Mouse (Mus musculus): ENCODE data around the gene Slc4a5. TPM values are rescaled to one million over a fixed set of nuclear protein-coding genes. Genes with fewer than 3 reads are reported as not detected.

Gene Slc4a5
- polyA plus RNA-seq, 1 experiment from 2014 or later: 0.79 TPM

GRCm38 (mm10) chr6:83278881-83279280 lies 59.3 kb downstream of the Slc4a5 start:
- Histone ChIP-seq H3K4me3 (no peak overlapping the region), H3K27ac (replicated peaks) (no peak overlapping the region), H3K36me3 (no peaks in the 10 kb centered on the region), H3K4me1 (no peaks in the 10 kb centered on the region), H3K27me3 (ENCODE audit: low read depth, poor library complexity, severe bottlenecking) (no peaks in the 10 kb centered on the region), H3K9me3 (replicated peaks) (no peaks in the 10 kb centered on the region)
- DNase-seq (ENCODE audit: low spot score): no peak
- 22% methylated on average over 2 of the region's 2 CpGs for WGBS

DNA sequence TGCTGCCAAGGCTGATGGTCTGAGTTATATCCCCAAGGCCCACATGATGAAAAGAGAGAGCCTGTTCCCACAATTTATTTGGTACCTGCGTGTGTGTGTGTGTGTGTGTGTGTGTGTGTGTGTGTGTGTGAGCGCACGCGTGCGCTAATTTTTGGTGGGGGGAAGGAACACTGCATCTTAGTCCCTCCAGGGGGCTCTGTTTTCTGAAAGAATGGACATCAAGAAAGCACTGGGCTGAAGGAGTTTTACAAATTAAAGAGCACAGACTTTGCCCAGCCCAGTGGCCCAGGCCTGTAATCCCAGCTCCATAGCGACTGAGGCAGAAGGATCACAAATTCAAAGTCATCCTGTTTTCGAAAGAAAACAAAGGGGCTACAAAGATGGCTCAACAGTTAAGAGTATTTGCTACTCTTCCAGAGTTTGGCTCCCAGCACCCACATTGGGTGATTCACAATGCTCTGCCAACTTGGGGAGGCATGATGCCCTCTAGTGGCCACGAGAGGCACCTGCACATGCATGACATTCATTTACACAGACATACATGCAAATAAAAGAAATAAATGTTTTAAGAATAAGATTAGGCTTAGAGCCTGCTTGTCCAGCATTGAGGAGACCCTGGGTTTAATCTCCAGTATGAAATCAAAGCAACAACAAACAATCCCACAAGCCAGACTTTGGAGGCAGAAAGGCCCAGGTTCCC lies 60.8 kb downstream of the Slc4a5 start:
- no peaks in the 10 kb centered on the region for H3K4me1 ChIP-seq
- no peak for DNase-seq (ENCODE audit: low spot score)
- no peaks in the 10 kb centered on the region for H3K36me3 ChIP-seq
- 76% methylated on average over 8 of the region's 8 CpGs for WGBS
- no peaks in the 10 kb centered on the region for H3K9me3 ChIP-seq (replicated peaks)
- no peak overlapping the region for H3K4me3 ChIP-seq
- H3K27ac ChIP-seq (replicated peaks): no peak overlapping the region
- no peaks in the 10 kb centered on the region for H3K27me3 ChIP-seq (ENCODE audit: low read depth, poor library complexity, severe bottlenecking)

DNA sequence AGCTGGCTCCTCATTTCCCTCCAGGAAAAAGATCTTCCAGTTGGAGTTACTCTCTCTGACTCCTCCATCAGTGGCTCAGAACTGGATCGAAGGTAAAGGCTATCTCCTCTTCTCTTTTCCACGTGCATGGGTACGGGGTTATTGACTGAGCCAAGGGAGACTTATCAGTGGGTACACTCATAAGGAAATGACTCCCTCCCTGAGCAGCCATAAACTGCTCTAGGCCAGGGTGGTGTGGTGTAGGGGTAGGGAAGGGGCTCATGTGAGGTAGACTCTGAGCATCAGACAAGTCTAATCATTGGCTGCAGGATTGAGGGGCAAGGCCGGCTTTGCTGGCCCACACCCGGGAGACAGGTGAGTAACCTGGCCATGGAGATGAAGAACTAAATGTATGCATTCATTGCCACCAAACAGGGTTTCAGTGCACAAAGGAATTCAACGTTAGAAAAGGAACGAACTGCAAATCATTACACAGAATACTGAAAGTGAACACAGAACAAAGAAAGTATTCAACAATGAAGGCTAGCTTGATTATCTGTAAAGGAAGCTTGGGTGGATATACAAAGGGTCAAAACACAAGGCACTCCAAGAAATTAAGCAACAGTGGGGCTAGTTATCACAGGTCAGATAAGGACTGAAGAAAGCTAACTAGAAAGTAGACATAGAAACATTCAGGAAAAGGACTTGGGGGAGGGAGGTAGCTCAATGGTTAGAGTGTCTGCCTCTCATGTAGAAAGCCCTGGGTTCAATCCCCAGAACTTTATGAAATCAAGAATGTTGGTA lies 81.0 kb downstream of the Slc4a5 start:
- Histone ChIP-seq H3K27me3 (ENCODE audit: low read depth, poor library complexity, severe bottlenecking) (no peaks in the 10 kb centered on the region), H3K27ac (replicated peaks) (no peak overlapping the region), H3K4me1 (peaks cover 10% of the 10 kb centered on the region), H3K36me3 (peaks cover 22% of the 10 kb centered on the region), H3K4me3 (no peak overlapping the region), H3K9me3 (replicated peaks) (no peaks in the 10 kb centered on the region)
- WGBS: 90% methylated on average over 7 of the region's 7 CpGs
- DNase-seq (ENCODE audit: low spot score): no peak

GRCm38 (mm10) chr6:83301294-83301693 lies 81.7 kb downstream of the Slc4a5 start:
- Histone ChIP-seq H3K27me3 (ENCODE audit: low read depth, poor library complexity, severe bottlenecking) (no peaks in the 10 kb centered on the region), H3K27ac (replicated peaks) (no peak overlapping the region), H3K9me3 (replicated peaks) (no peaks in the 10 kb centered on the region), H3K4me1 (peaks cover 10% of the 10 kb centered on the region), H3K4me3 (no peak overlapping the region), H3K36me3 (peaks cover 28% of the 10 kb centered on the region)
- no peak for DNase-seq (ENCODE audit: low spot score)
- WGBS: 96% methylated on average over 2 of the region's 2 CpGs

GRCm38 (mm10) chr6:83302264-83302663 lies 82.6 kb downstream of the Slc4a5 start:
- no peak overlapping the region for H3K27ac ChIP-seq (replicated peaks)
- 86% methylated on average over 5 of the region's 5 CpGs for WGBS
- H3K4me3 ChIP-seq: no peak overlapping the region
- DNase-seq (ENCODE audit: low spot score): no peak
- no peaks in the 10 kb centered on the region for H3K9me3 ChIP-seq (replicated peaks)
- H3K27me3 ChIP-seq (ENCODE audit: low read depth, poor library complexity, severe bottlenecking): no peaks in the 10 kb centered on the region
- H3K4me1 ChIP-seq: no peaks in the 10 kb centered on the region
- H3K36me3 ChIP-seq: peaks cover 38% of the 10 kb centered on the region

GRCm38 (mm10) chr6:83309017-83309416 lies 89.4 kb downstream of the Slc4a5 start:
- Histone ChIP-seq H3K36me3 (peaks cover 93% of the 10 kb centered on the region), H3K27ac (replicated peaks) (no peak overlapping the region), H3K27me3 (ENCODE audit: low read depth, poor library complexity, severe bottlenecking) (no peaks in the 10 kb centered on the region), H3K4me1 (no peaks in the 10 kb centered on the region), H3K4me3 (no peak overlapping the region), H3K9me3 (replicated peaks) (no peaks in the 10 kb centered on the region)
- 94% methylated on average over 7 of the region's 7 CpGs for WGBS
- no peak for DNase-seq (ENCODE audit: low spot score)

DNA sequence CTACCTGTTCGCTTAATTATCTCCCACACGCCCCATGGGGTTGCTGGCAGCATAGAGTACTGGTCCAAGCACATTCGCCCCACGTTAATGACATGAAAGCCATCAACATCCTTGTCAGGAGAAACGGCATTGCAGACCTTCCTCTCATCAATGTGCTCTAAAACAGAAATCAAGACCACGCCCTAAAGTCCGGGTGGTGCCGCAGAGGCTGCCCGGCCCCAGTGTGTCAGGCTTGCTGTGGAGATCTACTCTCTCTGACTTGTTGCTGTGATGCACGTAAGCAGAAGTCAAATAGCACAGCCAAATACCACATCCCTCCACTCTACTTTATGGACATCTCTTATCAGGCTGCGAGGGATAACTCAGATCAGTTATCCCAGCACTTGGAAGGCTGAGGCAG lies 91.6 kb downstream of the Slc4a5 start:
- Histone ChIP-seq H3K27ac (replicated peaks) (no peak overlapping the region), H3K4me3 (no peak overlapping the region), H3K9me3 (replicated peaks) (no peaks in the 10 kb centered on the region), H3K27me3 (ENCODE audit: low read depth, poor library complexity, severe bottlenecking) (no peaks in the 10 kb centered on the region), H3K36me3 (peaks cover 72% of the 10 kb centered on the region), H3K4me1 (peaks cover 15% of the 10 kb centered on the region)
- 93% methylated on average over 11 of the region's 11 CpGs for WGBS
- DNase-seq (ENCODE audit: low spot score): no peak

GRCm38 (mm10) chr6:83312021-83312420 lies 92.4 kb downstream of the Slc4a5 start:
- no peaks in the 10 kb centered on the region for H3K27me3 ChIP-seq (ENCODE audit: low read depth, poor library complexity, severe bottlenecking)
- H3K9me3 ChIP-seq (replicated peaks): no peaks in the 10 kb centered on the region
- no peak overlapping the region for H3K4me3 ChIP-seq
- H3K27ac ChIP-seq (replicated peaks): no peak overlapping the region
- 94% methylated on average over 7 of the region's 7 CpGs for WGBS
- H3K36me3 ChIP-seq: peaks cover 64% of the 10 kb centered on the region
- no peak for DNase-seq (ENCODE audit: low spot score)
- peaks cover 24% of the 10 kb centered on the region for H3K4me1 ChIP-seq

- peaks cover 25% of the 10 kb centered on the region for H3K4me1 ChIP-seq
- WGBS: 91% methylated on average over 8 of the region's 8 CpGs
Measured at GRCm38 (mm10) chr6:83312514-83312913, 92.9 kb downstream of the Slc4a5 start.

GRCm38 (mm10) chr6:83315293-83315692 lies 95.7 kb downstream of the Slc4a5 start:
- Histone ChIP-seq H3K4me3 (peak overlapping the region; percentile 99), H3K27ac (replicated peaks) (no peak overlapping the region), H3K4me1 (peaks cover 25% of the 10 kb centered on the region), H3K27me3 (ENCODE audit: low read depth, poor library complexity, severe bottlenecking) (no peaks in the 10 kb centered on the region), H3K9me3 (replicated peaks) (no peaks in the 10 kb centered on the region), H3K36me3 (peaks cover 31% of the 10 kb centered on the region)
- no peak for DNase-seq (ENCODE audit: low spot score)

More at GRCm38 (mm10) chr6:83312514-83312913, 92.9 kb downstream of the Slc4a5 start:
- Histone ChIP-seq H3K9me3 (replicated peaks) (no peaks in the 10 kb centered on the region), H3K27ac (replicated peaks) (no peak overlapping the region), H3K4me3 (no peak overlapping the region), H3K36me3 (peaks cover 59% of the 10 kb centered on the region), H3K27me3 (ENCODE audit: low read depth, poor library complexity, severe bottlenecking) (no peaks in the 10 kb centered on the region)
- no peak for DNase-seq (ENCODE audit: low spot score)

GRCm38 (mm10) chr6:83316022-83316421 lies 96.4 kb downstream of the Slc4a5 start:
- H3K27ac ChIP-seq (replicated peaks): 0 out of 2 replicates have a peak overlapping the region, but pooled peaks have one; percentile 18
- peak; percentile 52 for DNase-seq (ENCODE audit: low spot score)
- WGBS: 18% methylated on average over 10 of the region's 10 CpGs
- H3K4me3 ChIP-seq: peak overlapping the region; percentile 99
- H3K27me3 ChIP-seq (ENCODE audit: low read depth, poor library complexity, severe bottlenecking): no peaks in the 10 kb centered on the region
- no peaks in the 10 kb centered on the region for H3K9me3 ChIP-seq (replicated peaks)
- H3K36me3 ChIP-seq: peaks cover 24% of the 10 kb centered on the region
- peaks cover 25% of the 10 kb centered on the region for H3K4me1 ChIP-seq

GRCm38 (mm10) chr6:83317108-83317741 lies 97.6 kb downstream of the Slc4a5 start:
- H3K27ac ChIP-seq (replicated peaks): peak overlapping the region; percentile 96
- peaks cover 12% of the 10 kb centered on the region for H3K36me3 ChIP-seq
- DNase-seq (ENCODE audit: low spot score): peak; percentile 90
- no peaks in the 10 kb centered on the region for H3K9me3 ChIP-seq (replicated peaks)
- H3K4me3 ChIP-seq: peak overlapping the region; percentile 99
- under 1% methylated on average over 52 of the region's 52 CpGs for WGBS
- H3K4me1 ChIP-seq: peaks cover 25% of the 10 kb centered on the region
- no peaks in the 10 kb centered on the region for H3K27me3 ChIP-seq (ENCODE audit: low read depth, poor library complexity, severe bottlenecking)

- Histone ChIP-seq H3K36me3 (no peaks in the 10 kb centered on the region), H3K4me3 (no peak overlapping the region), H3K4me1 (peaks cover 20% of the 10 kb centered on the region), H3K27me3 (ENCODE audit: low read depth, poor library complexity, severe bottlenecking) (no peaks in the 10 kb centered on the region), H3K27ac (replicated peaks) (no peak overlapping the region), H3K9me3 (replicated peaks) (no peaks in the 10 kb centered on the region)
- 67% methylated on average over 1 of the region's 1 CpGs for WGBS
- DNase-seq (ENCODE audit: low spot score): no peak
Measured at GRCm38 (mm10) chr6:83321927-83322326, 102.3 kb downstream of the Slc4a5 start.

Data from midbrain, embryonic 10.5 days (tissue).